Mouse (Mus musculus): ENCODE measurements around the gene Paxx.
"Not testable (repeated sequence)": the region's sequence is repeated elsewhere in the genome, so short reads cannot be mapped to it uniquely, and the experiment has no call there.

Paxx gene

GRCm38 (mm10) chr2:25441067-25441466 lies 19.8 kb downstream of the Paxx start:
- no peak for DNase-seq

GRCm38 (mm10) chr2:25436286-25436820 lies 24.5 kb downstream of the Paxx start:
- DNase-seq = no peak

GRCm38 (mm10) chr2:25434292-25434691 lies 26.6 kb downstream of the Paxx start:
- DNase-seq = no peak

GRCm38 (mm10) chr2:25433101-25433500 lies 27.8 kb downstream of the Paxx start:
- no peak for DNase-seq

DNA sequence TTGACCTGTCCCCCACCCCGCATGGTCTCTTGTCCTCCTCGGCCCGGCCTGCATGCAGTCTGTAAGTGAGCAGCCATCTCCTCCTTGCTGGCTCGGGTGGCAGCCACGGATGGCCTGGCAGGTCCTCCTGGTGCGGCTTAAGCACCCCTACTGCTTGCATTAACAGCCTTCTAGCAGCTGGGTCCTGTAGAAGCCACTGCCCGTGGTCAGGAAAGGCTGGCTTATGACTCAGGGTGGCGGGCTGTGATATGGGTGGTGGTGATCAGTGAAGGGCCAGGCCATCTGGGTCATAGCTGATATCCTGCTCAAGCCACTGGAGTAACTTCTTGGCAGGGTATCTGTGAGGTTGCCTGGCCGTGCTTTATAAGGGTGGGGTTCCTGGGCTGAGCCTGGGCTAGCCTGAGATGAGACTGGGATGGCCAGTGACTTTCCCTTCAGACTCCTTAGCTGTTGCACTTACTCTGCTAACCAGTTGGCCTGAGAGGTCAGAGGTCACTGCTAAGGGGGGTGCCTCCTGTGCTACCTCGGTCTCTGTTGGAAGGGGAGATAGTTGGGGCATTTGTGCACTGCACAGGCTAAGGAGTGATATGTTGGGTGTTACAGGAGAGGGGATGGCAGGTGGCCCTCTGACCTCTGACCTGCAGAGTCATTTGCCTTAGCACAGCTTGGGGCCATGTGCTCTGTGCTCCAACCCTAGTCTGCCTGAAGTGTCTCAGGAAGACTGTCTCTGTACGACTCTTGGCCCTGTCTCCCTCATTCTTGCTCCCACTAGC lies 28.4 kb downstream of the Paxx start:
- DNase-seq = no peak

- no peak for DNase-seq
Observed at GRCm38 (mm10) chr2:25431308-25431855, 29.5 kb downstream of the Paxx start.

- no peak for DNase-seq
Observed at GRCm38 (mm10) chr2:25430395-25431233, 30.3 kb downstream of the Paxx start.

DNA sequence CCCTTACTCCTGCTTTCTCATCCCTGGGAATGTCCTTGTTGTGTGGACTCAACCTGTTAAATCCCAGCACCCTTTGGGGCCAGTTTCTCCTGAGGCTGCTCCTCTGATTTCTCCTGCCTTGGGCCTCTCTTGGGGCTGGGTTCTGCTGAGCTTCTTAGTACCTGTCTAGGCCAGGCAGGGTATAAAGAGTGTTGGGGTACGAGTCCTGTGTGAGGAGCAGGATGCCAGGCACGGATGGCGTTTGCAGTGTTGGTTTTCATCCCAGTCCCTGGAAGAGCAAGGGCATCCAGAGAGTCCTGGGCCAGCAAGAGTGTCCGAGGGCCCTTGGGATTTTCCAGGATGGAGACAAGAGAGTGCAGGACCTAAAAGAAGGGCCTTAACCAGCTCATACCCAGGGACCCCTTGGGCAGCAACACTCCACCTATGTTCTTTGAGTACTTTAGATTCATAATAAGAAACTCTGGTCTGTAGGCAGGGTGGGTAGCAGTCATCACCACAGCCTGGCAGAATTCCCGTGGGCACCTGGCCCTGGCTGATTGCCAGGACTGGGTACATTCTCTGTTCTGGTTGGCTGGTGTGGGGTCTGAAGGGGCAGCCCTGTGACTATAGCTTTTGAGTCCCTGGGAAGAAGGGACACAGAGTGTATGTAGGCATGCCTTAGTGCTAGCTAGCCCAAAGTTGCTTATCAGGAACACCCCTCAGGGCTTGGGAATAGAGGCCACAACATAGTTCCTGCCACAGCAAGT lies 31.3 kb downstream of the Paxx start:
- no peak for DNase-seq

GRCm38 (mm10) chr2:25428442-25429236 lies 32.3 kb downstream of the Paxx start, which contains the start of gene Abca2:
Gene Abca2, plus strand, starts transcription at chr2:25428703.
- peak; percentile 98 for DNase-seq

GRCm38 (mm10) chr2:25427256-25427655 lies 33.6 kb downstream of the Paxx start:
- no peak for DNase-seq

DNA sequence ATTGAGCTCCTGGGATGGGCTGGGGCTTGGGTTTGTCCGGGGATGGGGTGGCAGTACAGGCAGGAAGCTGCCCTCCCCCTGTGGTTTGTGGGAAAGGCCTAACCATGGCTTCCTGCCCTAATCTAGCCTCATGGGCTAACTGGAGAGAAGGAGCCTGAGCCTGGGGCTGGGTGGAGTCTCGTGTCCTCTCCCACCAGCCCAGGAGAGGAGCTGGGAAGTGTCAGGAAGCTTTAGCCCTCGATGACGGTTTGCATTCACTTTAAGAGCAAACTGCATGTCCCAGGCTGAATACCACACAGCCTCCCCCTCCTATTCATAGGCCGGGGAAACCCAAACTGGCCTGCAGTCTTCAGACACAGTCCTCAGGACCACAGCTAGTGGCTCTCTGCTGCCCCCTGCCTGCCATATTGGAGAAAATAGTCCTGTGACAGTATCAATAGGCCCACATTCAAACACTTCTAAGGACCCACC lies 34.1 kb downstream of the Paxx start:
- DNase-seq = no peak

GRCm38 (mm10) chr2:25425481-25425880 lies 35.4 kb downstream of the Paxx start:
- no peak for DNase-seq

DNA sequence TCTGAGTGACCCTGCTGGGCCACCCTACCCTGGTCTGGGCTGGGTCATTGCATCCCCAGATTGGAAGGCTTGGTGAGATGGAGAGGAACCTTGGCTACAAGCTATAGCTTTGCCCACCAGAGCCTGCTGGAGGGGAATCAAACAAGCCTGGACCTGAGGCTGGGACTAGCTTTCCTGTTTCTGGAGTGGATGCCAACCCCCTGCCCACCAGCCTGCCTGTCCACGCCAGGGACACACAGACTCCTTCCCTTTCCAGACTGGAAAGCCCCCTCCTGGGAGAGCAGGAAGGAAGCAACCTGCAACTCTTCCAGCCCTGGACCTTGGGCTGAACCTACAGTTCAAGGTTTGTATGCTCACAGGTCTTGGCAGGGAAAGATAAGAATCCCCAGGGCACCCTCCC lies 37.3 kb downstream of the Paxx start:
- no peak for DNase-seq

- DNase-seq = no peak
Observed at GRCm38 (mm10) chr2:25422587-25423410, 38.1 kb downstream of the Paxx start, which contains the start of gene Fut7. Gene Fut7, plus strand, starts transcription at chr2:25423267.

- DNase-seq = no peak
Observed at GRCm38 (mm10) chr2:25421896-25422295, 39.0 kb downstream of the Paxx start.

DNA sequence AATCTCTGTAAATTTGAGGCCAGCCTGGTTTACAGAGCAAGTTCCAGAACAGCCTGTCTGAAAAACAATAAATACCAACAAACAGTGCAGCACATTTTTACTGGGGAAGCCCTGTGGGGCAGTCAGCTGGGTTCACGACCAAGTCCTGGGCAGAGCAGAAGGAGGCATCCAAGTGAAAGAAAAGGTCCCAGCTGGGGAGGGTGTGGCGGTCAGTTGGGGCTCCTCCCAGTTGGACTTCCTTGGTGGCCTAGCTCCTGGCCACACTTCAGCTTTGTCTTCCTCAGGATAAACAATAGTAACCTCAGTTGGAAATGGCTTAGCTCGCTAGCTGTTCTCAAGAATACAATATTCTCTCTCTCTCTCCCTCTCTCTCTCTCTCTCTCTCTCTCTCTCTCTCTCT lies 43.5 kb downstream of the Paxx start:
- DNase-seq = no peak

DNA sequence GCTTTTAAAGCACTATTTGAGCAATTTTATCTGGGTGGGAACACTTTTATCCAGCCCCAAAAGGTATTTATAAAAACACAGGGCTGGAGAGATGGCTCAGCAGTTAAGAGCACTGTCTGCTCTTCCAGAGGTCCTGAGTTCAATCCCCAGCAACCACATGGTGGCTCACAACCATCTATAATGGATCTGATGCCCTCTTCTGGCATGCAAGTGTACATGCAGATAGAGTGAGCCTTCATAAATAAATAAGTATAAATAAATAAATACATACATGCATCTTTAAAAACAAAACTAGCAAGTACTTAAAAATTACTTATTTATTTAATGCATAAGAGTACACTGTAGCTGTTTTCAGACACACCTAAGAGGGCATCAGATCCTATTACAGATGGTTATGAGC lies 47.5 kb downstream of the Paxx start:
- not testable (repeated sequence) for DNase-seq

DNA sequence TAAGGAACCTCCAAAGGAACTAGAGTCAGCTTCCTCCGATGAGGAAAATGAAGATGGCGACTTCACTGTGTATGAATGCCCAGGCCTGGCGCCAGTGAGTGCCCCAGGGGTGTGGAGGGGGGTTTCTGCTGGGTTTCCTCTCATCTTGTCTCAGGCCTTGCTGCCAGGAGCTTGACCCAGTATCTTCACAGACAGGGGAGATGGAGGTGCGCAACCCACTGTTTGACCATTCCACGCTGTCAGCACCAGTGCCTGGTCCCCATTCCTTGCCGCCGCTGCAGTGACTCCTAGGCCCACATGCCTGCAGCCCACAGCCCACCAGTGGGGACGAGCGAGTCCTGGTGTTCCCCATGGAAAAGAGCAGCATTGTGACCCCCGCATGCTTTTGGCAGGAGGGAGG lies 52.0 kb downstream of the Paxx start:
- no peak for DNase-seq
